Mouse (Mus musculus) stomach, embryonic 14.5 days (tissue): ENCODE measurements around the gene Clcf1. TPM values are rescaled to one million over a fixed set of nuclear protein-coding genes. Genes with fewer than 3 reads are reported as not detected.

Source experiments
- ATAC-seq: fragments of 200-750 bp; cut with Nextera tagmentation; 2 replicates; pipeline ENCODE4 v1.8.0; 2017; ENCODE audit warnings: low read depth, moderate TSS enrichment; ENCODE audit not compliant: insufficient number of reproducible peaks, insufficient read depth, low FRiP score
- H3K27ac ChIP-seq: fragments of 300-500 bp; sonication (generic); 2 replicates; pipeline ENCODE4 v1.5.1; 2014; ENCODE audit warnings: mild to moderate bottlenecking, low read length, moderate library complexity, mixed read lengths
- H3K27me3 ChIP-seq: fragments of 300-500 bp; sonication (generic); 2 replicates; pipeline ENCODE4 v1.6.1; 2014; ENCODE audit warnings: low read length, control low read depth, mixed read lengths; ENCODE audit not compliant: control insufficient read depth, insufficient read depth
- H3K36me3 ChIP-seq: fragments of 300-500 bp; sonication (generic); 2 replicates; pipeline ENCODE4 v1.6.1; 2014; ENCODE audit warnings: mild to moderate bottlenecking, control low read depth, low read length, moderate library complexity, mixed read lengths; ENCODE audit not compliant: control insufficient read depth, insufficient read depth
- H3K4me1 ChIP-seq: fragments of 300-500 bp; sonication (generic); 2 replicates; pipeline ENCODE4 v1.6.1; 2014; ENCODE audit warnings: low read length, control low read depth, mixed read lengths; ENCODE audit not compliant: control insufficient read depth, insufficient read depth
- H3K4me2 ChIP-seq: fragments of 300-500 bp; sonication (generic); replicated peaks from 2 replicates; pipeline ENCODE4 v1.6.1; 2014; ENCODE audit warnings: low read depth, low read length, control low read depth
- H3K4me3 ChIP-seq: fragments of 300-500 bp; sonication (generic); 2 replicates; pipeline ENCODE4 v1.5.1; 2014; ENCODE audit warnings: low read depth, low read length, control low read depth
- H3K9ac ChIP-seq: fragments of 300-500 bp; sonication (generic); replicated peaks from 2 replicates; pipeline ENCODE4 v1.6.1; 2014; ENCODE audit warnings: low read depth, mild to moderate bottlenecking, control low read depth, low read length, moderate library complexity, mixed read lengths
- H3K9me3 ChIP-seq: fragments of 300-500 bp; sonication (generic); 2 replicates; pipeline ENCODE4 v1.6.1; 2016; ENCODE audit warnings: low read depth, low read length, control low read depth; ENCODE audit not compliant: control insufficient read depth
- WGBS: fragments of 180-500 bp; shearing (Covaris S2); extraction: QIAGEN DNeasy Blood & Tissue Kit; methylation state at CpG from one replicate; pipeline ENCODE4 v1.1.7; 2014; 5-methylcytosine and 5-hydroxymethylcytosine counted together
- polyA plus RNA-seq: library from polyadenylated mRNA; unstranded; fragments of >200 nt; fragmentation: Nextera tagmentation; extraction: Ambion mirVana; gene quantifications from 2 replicates; pipeline ENCODE4 v1.2.1, GENCODE M21; 2014

Clcf1 gene
- polyA plus RNA-seq, 1 experiment from 2014 or later: 8.3 TPM

GRCm38 (mm10) chr19:4218293-4218692 is 4.3 kb downstream of the Clcf1 start:
- no peak overlapping the region; the same call in 1 of the 2 replicates for H3K4me2 ChIP-seq
- H3K36me3 ChIP-seq: no peaks in the 10 kb centered on the region
- H3K27me3 ChIP-seq: no peaks in the 10 kb centered on the region
- H3K4me1 ChIP-seq: peaks cover 68% of the 10 kb centered on the region
- 81% methylated on average over 11 of the region's 11 CpGs for WGBS
- H3K9ac ChIP-seq: no peak overlapping the region
- H3K27ac ChIP-seq: peak overlapping the region; percentile 29; the same call in 1 of the 2 replicates
- no peaks in the 10 kb centered on the region for H3K9me3 ChIP-seq
- no peak for ATAC-seq
- no peak overlapping the region for H3K4me3 ChIP-seq

DNA sequence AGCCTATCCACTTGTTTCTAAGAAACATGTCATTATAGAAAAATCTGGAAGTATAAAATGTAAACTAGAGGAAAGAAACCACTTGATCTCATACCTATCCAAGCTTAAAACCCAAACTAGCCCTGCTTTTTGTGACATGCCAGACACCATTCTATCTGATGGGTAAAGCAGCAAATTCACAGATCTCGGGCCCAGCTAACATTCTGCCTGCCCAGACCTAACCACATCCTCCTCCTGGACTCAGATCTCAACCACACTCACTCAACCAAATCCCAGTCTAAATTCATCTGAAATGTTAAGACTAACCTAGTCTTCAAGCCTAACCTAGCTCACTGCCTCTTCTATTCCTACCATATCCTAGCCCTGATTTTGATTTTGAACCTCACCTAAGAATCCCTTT is 4.7 kb downstream of the Clcf1 start:
- Histone ChIP-seq H3K4me2 (no peak overlapping the region), H3K9me3 (no peaks in the 10 kb centered on the region), H3K27me3 (no peaks in the 10 kb centered on the region), H3K36me3 (no peaks in the 10 kb centered on the region), H3K9ac (no peak overlapping the region), H3K4me3 (no peak overlapping the region), H3K4me1 (peaks cover 63% of the 10 kb centered on the region), H3K27ac (0 out of 2 replicates have a peak overlapping the region, but pooled peaks have one; percentile 23)
- 71% methylated on average over 1 of the region's 1 CpGs for WGBS
- no peak for ATAC-seq

DNA sequence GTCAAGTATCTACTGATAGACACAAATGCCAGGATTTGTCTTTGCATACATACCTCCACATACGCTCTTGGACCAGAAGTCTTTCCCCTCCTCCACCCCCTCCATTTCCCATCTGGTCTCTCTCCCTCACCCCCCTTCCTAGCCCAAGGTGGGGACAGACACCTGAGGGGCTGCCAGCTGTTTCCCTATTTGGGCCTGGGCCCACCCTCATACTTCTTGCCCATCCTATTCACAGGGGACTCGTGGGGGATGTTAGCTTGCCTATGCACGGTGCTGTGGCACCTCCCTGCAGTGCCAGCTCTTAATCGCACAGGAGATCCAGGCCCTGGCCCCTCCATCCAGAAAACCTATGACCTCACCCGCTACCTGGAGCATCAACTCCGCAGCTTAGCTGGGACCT is 5.9 kb downstream of the Clcf1 start:
- no peaks in the 10 kb centered on the region for H3K36me3 ChIP-seq
- no peaks in the 10 kb centered on the region for H3K27me3 ChIP-seq
- no peaks in the 10 kb centered on the region for H3K9me3 ChIP-seq
- H3K9ac ChIP-seq: no peak overlapping the region
- H3K4me3 ChIP-seq: no peak overlapping the region
- ATAC-seq: no peak
- peak overlapping the region; percentile 80; the same call in 1 of the 2 replicates for H3K27ac ChIP-seq
- 87% methylated on average over 6 of the region's 6 CpGs for WGBS
- no peak overlapping the region for H3K4me2 ChIP-seq
- peaks cover 59% of the 10 kb centered on the region for H3K4me1 ChIP-seq

DNA sequence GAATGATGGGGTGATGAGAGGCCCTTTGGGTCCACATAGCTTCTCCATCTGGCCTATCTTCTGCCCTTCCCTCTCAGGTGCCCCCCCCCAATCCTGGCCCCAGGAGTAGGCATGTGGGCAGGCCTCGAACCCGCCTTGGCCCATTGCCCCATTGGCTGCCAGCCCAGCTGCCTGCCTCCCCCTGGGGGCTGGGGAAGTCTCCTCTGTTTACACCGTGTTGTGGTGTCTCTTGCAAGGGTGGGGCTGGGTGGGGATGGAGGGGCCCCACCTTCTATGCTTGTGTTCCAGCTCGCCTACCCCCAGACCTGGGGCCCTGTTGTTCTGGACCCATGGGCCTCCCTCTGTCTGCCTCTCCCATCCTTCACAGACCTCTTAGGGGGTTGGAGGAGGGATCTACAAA is 6.4 kb downstream of the Clcf1 start:
- 31% methylated on average over 4 of the region's 4 CpGs for WGBS
- no peak for ATAC-seq
- no peak overlapping the region for H3K4me3 ChIP-seq
- peak overlapping the region; percentile 25 for H3K4me2 ChIP-seq
- H3K9me3 ChIP-seq: no peaks in the 10 kb centered on the region
- H3K4me1 ChIP-seq: peaks cover 59% of the 10 kb centered on the region
- no peaks in the 10 kb centered on the region for H3K36me3 ChIP-seq
- peak overlapping the region; percentile 80; the same call in 1 of the 2 replicates for H3K27ac ChIP-seq
- no peak overlapping the region for H3K9ac ChIP-seq
- H3K27me3 ChIP-seq: no peaks in the 10 kb centered on the region

DNA sequence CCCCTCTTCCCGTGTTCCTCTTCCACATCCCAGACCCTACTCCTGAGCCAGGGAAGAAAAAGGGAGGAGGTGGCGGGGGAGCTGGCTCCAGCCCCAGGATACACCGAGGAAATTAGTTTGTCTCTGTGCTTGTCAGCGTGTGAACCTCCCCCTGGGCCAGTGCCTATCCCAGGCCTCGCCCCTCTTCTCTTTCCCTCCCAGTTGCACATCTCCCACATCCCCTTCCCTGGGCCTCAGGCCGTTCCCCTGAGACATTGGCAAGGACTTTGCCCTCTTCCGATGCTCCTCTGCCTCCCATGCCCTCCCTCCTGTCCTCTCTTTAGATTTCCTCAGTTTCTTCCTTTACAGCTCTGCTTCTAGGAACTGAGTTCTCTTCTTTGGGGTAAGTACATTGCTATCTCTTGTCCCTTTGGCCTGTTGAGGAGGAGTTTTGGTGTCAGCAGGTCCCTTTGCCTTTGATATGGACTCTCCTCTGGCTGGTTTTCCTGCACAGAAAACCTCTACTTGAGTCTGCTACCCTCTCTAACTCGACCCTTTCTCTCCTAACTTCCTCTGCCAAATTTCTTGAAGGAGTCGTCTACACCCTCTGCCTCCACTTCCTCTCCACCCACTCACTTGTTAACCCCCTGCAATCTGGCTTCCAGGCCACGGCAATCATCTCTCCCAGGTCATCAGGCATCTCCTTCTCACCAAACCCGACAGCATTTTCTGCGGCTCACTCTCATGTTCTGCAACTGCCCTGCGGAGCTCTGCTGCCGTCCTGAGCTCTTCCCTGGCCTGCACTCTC is 7.1 kb downstream of the Clcf1 start:
- peaks cover 56% of the 10 kb centered on the region for H3K4me1 ChIP-seq

DNA sequence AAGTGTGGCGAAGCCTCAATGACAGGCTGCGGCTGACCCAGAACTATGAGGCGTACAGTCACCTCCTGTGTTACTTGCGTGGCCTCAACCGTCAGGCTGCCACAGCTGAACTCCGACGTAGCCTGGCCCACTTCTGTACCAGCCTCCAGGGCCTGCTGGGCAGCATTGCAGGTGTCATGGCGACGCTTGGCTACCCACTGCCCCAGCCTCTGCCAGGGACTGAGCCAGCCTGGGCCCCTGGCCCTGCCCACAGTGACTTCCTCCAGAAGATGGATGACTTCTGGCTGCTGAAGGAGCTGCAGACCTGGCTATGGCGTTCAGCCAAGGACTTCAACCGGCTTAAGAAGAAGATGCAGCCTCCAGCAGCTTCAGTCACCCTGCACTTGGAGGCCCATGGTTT is 8.1 kb downstream of the Clcf1 start:
- H3K4me3 ChIP-seq: no peak overlapping the region
- peaks cover 49% of the 10 kb centered on the region for H3K4me1 ChIP-seq
- no peaks in the 10 kb centered on the region for H3K27me3 ChIP-seq
- H3K27ac ChIP-seq: no peak overlapping the region
- no peaks in the 10 kb centered on the region for H3K36me3 ChIP-seq
- 64% methylated on average over 11 of the region's 11 CpGs for WGBS
- no peak overlapping the region for H3K9ac ChIP-seq
- no peak for ATAC-seq
- H3K9me3 ChIP-seq: no peaks in the 10 kb centered on the region
- no peak overlapping the region for H3K4me2 ChIP-seq

More for the DNA sequence above, 7.1 kb downstream of the Clcf1 start:
- Histone ChIP-seq H3K27me3 (no peaks in the 10 kb centered on the region), H3K36me3 (no peaks in the 10 kb centered on the region), H3K27ac (peak overlapping the region; percentile 80; the same call in 1 of the 2 replicates), H3K4me3 (no peak overlapping the region), H3K9me3 (no peaks in the 10 kb centered on the region), H3K9ac (no peak overlapping the region), H3K4me2 (peak overlapping the region; percentile 25)
- ATAC-seq: peak; percentile 56; the same call in 1 of the 2 replicates
- WGBS: 23% methylated on average over 14 of the region's 14 CpGs

DNA sequence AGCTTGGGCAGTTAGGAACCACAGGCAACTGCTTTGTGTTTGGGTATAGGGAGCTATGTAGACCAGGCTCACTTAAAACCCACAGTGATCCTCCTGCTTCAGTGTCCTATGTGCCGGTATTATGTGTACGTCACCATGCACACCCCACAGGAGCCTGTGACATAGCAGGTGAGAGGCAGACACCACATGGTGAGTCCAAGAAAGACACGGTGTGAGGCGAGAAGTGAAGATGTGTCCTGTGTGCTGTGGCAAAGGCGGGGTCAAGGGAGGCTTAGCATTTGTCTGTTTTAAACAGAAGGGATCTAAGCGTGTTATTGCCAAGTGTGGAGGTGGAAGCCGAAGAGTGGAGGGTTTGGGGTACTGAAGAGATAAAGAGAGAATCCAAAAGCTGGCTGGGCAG is 12.7 kb downstream of the Clcf1 start:
- no peaks in the 10 kb centered on the region for H3K36me3 ChIP-seq
- H3K9me3 ChIP-seq: no peaks in the 10 kb centered on the region
- H3K4me3 ChIP-seq: no peak overlapping the region
- H3K9ac ChIP-seq: no peak overlapping the region
- ATAC-seq: no peak
- 88% methylated on average over 7 of the region's 7 CpGs for WGBS
- H3K4me2 ChIP-seq: no peak overlapping the region
- H3K4me1 ChIP-seq: peaks cover 25% of the 10 kb centered on the region
- H3K27me3 ChIP-seq: no peaks in the 10 kb centered on the region
- H3K27ac ChIP-seq: no peak overlapping the region

- WGBS: 62% methylated on average over 5 of the region's 5 CpGs
- Histone ChIP-seq H3K27ac (no peak overlapping the region), H3K9ac (no peak overlapping the region), H3K4me1 (peaks cover 24% of the 10 kb centered on the region; the same call in 1 of the 2 replicates), H3K9me3 (no peaks in the 10 kb centered on the region), H3K27me3 (no peaks in the 10 kb centered on the region), H3K4me3 (no peak overlapping the region), H3K4me2 (no peak overlapping the region), H3K36me3 (no peaks in the 10 kb centered on the region)
- ATAC-seq: no peak
Observed at GRCm38 (mm10) chr19:4227446-4227845, 13.4 kb downstream of the Clcf1 start.
